Mouse (Mus musculus): ENCODE measurements around the gene Rab44.

Rab44 gene

GRCm38 (mm10) chr17:29168438-29168837, 54.5 kb downstream of the Rab44 start:
- DNase-seq (ENCODE audit: low spot score in 2 of 2): no peak

GRCm38 (mm10) chr17:29168996-29169601, 55.2 kb downstream of the Rab44 start:
- DNase-seq (ENCODE audit: low spot score in 2 of 2): no peak

GRCm38 (mm10) chr17:29170431-29171000, 56.6 kb downstream of the Rab44 start:
- no peak for DNase-seq (ENCODE audit: low spot score in 2 of 2)

- DNase-seq (ENCODE audit: low spot score in 2 of 2): peak; percentile 76 to 89
Measured at GRCm38 (mm10) chr17:29171001-29171772, 57.2 kb downstream of the Rab44 start.

- DNase-seq (ENCODE audit: low spot score in 2 of 2): peak; percentile 60 to 62
Measured at GRCm38 (mm10) chr17:29172062-29172461, 58.1 kb downstream of the Rab44 start.

- no peak for DNase-seq (ENCODE audit: low spot score in 2 of 2)
Measured at GRCm38 (mm10) chr17:29173165-29173564, 59.2 kb downstream of the Rab44 start.

- no peak for DNase-seq (ENCODE audit: low spot score in 2 of 2)
Measured at GRCm38 (mm10) chr17:29175693-29176092, 61.7 kb downstream of the Rab44 start.

- peak in 1 of 2 experiments; percentile 57 for DNase-seq (ENCODE audit: low spot score in 2 of 2)
Measured at GRCm38 (mm10) chr17:29176391-29177267, 62.7 kb downstream of the Rab44 start.

GRCm38 (mm10) chr17:29178503-29179059, 64.6 kb downstream of the Rab44 start:
- DNase-seq (ENCODE audit: low spot score in 2 of 2): no peak

GRCm38 (mm10) chr17:29179917-29180316, 66.0 kb downstream of the Rab44 start:
- DNase-seq (ENCODE audit: low spot score in 2 of 2): no peak

- no peak for DNase-seq (ENCODE audit: low spot score in 2 of 2)
Measured at GRCm38 (mm10) chr17:29180406-29181127, 66.6 kb downstream of the Rab44 start.

- no peak for DNase-seq (ENCODE audit: low spot score in 2 of 2)
Measured at GRCm38 (mm10) chr17:29181751-29182150, 67.8 kb downstream of the Rab44 start.

GRCm38 (mm10) chr17:29183162-29183561, 69.2 kb downstream of the Rab44 start:
- no peak for DNase-seq (ENCODE audit: low spot score in 2 of 2)

- DNase-seq (ENCODE audit: low spot score in 2 of 2): no peak
Measured at GRCm38 (mm10) chr17:29185376-29186046, 71.6 kb downstream of the Rab44 start.

GRCm38 (mm10) chr17:29186989-29187859, 73.3 kb downstream of the Rab44 start:
- no peak for DNase-seq (ENCODE audit: low spot score in 2 of 2)

GRCm38 (mm10) chr17:29188989-29189388, 75.0 kb downstream of the Rab44 start:
- DNase-seq (ENCODE audit: low spot score in 2 of 2): no peak

- no peak for DNase-seq (ENCODE audit: low spot score in 2 of 2)
Measured at GRCm38 (mm10) chr17:29195579-29195978, 81.6 kb downstream of the Rab44 start.

Data from thymus, postnatal 10 days (tissue).